Mouse (Mus musculus) liver, adult (tissue): ENCODE data around the gene Crnkl1.

Experiments used
- GATA4 ChIP-seq: IDR thresholded peaks from 2 replicates; pipeline ENCODE4 v1.6.1; 2014; ENCODE audit warnings: mild to moderate bottlenecking, low read length; ENCODE audit not compliant: insufficient replicate concordance

Crnkl1 gene

GRCm38 (mm10) chr2:145950239-145950638 is 15.4 kb upstream of the Crnkl1 start:
- no peak for TF ChIP-seq GATA4

DNA sequence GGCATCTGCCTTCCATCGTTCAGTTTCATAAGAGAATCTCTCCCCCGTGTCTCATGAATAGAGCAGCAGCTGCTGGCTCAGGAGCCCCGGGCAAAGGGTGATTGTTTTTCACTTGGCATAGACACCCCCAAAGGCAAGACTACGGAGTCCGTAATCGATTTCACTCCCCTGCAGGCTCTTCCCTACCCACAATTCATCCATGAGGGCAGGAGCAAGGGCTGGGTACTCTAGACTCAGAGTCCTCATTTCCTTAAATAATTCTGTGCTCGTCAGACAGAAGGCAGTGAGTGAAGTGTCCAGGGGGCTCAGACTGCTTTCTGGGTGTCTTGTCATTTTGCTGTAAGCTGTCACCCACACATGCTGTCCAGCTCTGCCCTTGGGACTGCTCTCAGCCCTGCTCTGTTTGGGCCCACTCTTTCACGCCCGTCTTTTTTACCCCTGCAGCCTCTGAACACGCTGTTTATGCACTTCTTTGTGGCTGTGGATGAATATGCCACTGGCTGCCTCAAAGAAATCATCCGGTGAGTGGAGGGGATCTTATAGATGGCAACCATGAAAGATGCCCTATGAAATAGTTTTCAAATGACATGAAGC is 14.8 kb upstream of the Crnkl1 start:
- no peak for TF ChIP-seq GATA4

DNA sequence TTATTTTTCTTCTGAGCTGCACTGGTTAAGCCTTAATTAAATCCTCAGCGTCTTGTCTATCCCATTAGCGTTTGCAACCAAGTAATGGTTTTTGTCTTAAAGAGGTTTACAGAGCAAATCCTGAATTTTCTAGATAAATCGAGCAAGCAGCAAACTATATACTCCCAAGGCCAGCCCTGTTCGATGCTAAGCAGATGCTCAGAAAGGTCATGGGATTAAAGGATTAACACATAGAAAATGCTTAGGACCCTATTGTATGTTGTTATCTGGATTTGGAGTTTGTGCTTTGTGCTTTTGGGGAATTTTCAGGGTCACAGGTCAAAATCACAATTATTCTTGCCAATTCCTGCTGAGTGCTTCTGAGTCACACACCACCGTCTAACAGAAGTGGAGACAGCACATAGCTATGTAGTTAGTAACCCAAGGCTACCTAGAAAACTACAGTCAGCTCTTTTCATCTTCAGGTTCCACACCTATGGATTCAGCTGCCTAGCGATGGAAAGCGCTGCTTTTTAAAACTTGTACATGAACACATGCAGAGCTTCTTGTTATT is 13.7 kb upstream of the Crnkl1 start:
- TF ChIP-seq GATA4: no peak

- no peak for TF ChIP-seq GATA4
These were observed 9.5 kb upstream of the Crnkl1 start for GRCm38 (mm10) chr2:145944286-145944685.

DNA sequence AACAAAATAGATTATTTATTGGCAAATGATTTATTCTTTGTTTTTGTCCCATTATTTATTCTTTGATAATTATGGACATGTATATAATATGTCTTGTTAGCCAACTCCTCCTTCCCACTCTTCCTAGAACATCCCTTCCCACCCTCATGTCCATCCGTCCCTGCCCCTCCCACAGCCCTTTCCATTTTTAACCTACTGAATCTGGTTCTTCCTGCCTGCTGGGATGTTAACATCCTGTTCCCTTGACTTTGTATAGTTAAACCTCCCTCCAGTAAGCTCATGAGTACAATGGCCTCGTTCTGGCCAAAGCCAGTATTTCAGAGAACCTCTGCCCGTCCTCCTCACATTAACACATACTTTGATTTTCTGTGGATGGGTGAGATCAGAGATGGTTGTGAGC is 6.6 kb upstream of the Crnkl1 start:
- TF ChIP-seq GATA4: no peak

DNA sequence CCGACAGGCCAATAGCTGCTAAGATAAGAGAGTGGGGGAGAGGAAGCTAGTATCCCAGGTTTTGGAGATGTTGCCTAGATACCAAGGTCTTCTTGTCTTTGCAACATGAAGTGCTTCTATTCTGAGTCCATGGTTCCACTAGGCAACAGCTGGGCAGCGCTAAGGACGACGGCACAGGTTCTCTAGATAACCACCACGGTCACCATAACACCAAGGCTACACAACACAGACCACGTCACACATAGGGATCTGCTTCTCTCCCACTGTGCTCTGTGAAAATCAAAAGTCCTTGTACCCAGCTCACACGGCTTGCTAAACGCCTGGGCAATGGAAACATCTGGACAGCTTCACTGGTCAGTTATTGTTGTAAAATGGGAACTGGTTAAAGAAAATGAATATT is 2.2 kb upstream of the Crnkl1 start:
- no peak for TF ChIP-seq GATA4

- TF ChIP-seq GATA4: no peak
These were observed 13.7 kb downstream of the Crnkl1 start for GRCm38 (mm10) chr2:145920941-145921650.

- TF ChIP-seq GATA4: no peak
These were observed 29.7 kb downstream of the Crnkl1 start for GRCm38 (mm10) chr2:145905156-145905555.

- TF ChIP-seq GATA4: no peak
These were observed 30.7 kb downstream of the Crnkl1 start for GRCm38 (mm10) chr2:145903983-145904616.

- peak; percentile 21; the same call in 1 of the 2 replicates for TF ChIP-seq GATA4
These were observed 31.5 kb downstream of the Crnkl1 start for GRCm38 (mm10) chr2:145903061-145903901.

DNA sequence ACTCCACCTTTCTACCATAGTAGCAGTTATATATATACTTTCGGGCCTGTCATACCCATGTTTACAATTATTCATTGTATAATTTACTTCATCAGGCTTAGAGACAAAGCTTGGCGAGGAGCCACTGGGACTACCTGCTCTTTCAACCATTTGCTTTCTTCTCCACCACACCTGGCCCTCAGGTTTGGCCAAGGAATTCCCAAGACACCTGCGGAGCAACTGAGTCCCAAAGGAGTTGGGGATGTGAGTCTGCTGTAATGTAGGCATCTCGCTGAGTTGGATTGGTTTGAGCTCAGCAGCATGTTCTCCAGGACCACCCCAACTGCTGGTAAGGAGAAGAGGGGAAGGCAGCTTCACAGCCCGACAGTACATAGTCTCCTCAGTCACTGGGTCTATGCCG is 33.0 kb downstream of the Crnkl1 start, which contains the start of gene Naa20:
Naa20 (plus strand) TSS at position 239 of the 400 bp plus-strand sequence.
- TF ChIP-seq GATA4: no peak

GRCm38 (mm10) chr2:145898106-145898505 is 36.7 kb downstream of the Crnkl1 start:
- no peak for TF ChIP-seq GATA4

DNA sequence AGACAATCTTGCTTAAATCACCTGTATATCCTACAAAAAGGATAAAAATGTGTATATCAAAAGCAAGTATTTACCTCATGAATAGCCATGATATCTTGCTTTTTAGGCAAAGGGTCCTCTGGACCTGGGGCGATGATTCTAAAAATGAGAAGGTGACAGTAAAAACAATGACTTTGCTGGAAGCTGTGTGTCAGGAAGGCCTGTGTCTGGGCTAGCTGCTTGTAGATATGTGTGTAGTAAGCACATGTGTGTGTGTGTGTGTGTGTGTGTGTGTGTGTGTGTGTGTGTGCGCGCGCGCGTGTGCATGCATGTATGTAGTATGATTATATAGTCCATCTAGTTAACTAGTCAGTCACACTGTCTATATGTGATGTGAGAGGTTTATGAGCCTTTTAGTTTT is 41.1 kb downstream of the Crnkl1 start:
- no peak for TF ChIP-seq GATA4

DNA sequence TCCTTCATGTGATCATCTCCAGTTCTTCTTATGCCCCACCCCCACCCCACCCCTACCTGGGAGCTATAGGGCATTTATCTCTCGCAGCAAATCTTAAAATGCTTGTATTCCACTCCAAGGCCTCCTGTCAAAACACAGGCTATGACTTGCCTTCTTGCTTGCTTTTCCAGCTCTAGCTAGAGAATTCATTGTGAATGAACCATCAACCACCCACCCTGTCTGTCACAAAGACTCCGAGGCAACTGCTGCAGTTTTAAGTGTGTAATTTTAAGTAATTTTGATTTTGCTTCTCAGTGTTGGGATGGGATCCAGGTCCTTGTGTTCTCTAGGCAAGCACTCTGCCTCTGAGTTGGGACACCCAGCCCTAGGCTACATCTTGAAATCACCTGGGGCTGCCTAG is 44.2 kb downstream of the Crnkl1 start:
- TF ChIP-seq GATA4: no peak
